Mouse (Mus musculus): ENCODE results near the gene Olfr524.

Gene Olfr524

DNA sequence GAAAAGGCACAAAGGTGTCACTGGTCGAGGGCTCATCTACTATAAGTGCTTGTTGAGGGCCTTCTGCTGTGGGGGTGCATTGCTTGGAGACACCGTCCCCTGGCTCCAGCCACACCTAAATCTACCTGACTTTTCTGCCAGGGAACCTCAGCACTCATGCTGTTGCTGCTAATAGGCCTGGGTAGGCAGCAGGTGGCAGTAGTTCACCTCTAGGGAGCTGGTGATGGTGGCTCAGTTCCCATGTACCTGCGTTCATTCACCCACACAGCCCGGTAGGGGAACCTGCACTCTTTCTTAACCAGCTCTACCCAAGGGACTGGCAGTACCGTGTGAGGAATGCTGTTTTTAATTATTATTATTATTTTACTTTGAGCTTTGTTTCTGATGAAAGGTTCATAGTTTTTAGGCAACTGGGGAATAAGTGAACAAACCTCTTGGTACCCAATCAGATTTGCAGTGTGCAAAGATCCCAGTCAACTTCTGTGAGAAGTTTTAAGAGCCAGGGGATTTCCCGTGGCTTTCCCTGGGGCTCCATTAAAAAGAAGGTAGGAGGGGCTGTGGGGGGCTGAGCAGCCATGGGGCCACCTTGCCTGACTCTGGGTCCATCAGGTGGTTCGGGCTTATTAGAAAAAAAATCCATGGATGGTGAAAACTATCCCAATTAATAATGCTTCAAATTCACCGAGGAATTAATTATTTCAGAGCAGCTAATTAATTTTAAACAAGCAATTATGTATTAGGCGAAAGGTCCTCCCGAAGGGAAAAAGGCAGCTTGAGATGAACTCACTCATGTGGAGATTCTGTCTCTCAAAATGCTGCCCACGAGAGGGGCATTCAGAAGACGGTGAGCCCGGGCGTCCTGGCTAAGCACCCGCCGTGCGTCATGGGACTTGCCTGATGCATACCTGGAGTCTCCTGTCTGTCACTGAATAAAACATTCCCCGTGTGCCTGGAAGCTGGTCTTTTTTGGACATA is 18.8 kb downstream of the Olfr524 start:
- DNase-seq (ENCODE audit: low spot score) = no peak

GRCm38 (mm10) chr7:140184206-140184605 is 21.6 kb downstream of the Olfr524 start:
- DNase-seq (ENCODE audit: low spot score) = no peak

DNA sequence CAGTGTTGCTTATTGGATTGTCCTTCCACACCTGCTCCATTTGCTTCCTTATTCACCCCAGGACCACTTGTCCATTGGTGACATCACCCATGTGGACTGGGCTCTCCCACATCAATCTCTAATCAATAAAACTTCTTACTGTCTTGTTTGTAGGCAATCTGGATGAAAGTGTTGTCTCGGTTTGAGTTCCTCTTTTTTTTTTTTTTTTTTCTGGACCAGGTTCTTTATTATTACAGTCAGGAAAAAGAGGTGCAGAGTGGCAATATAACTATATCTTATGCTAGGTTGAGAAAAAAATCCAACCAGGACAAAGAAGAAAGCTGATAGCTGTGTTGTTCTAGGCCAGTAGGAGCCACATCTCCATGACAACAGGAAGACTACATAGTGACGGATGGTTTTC is 25.1 kb downstream of the Olfr524 start:
- no peak for DNase-seq (ENCODE audit: low spot score)

- DNase-seq (ENCODE audit: low spot score) = no peak
Observed at GRCm38 (mm10) chr7:140179176-140179575, 26.6 kb downstream of the Olfr524 start.

DNA sequence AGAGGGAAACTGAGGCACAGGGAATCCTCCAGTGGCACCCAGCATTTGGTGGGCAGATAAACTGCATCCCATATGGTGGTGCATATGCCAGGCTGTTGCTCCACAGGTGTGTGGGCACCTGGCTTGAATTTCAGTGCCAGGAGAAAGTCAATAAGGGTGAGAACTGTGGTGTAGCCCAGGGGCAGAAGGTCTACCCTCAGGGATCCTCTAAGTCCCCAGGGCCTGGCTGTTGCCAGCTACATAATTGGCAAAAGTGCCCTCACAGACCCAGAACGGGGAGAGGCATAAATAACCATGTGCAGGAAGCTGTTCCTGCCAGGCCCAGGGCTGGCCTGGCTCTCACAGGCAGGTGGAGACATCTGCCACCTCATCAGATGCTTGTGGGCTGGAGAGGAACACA is 32.8 kb downstream of the Olfr524 start, which contains the start of gene Olfr523:
Gene Olfr523, plus strand, starts transcription at position 282 of the 400 bp plus-strand sequence.
- DNase-seq (ENCODE audit: low spot score) = no peak

DNA sequence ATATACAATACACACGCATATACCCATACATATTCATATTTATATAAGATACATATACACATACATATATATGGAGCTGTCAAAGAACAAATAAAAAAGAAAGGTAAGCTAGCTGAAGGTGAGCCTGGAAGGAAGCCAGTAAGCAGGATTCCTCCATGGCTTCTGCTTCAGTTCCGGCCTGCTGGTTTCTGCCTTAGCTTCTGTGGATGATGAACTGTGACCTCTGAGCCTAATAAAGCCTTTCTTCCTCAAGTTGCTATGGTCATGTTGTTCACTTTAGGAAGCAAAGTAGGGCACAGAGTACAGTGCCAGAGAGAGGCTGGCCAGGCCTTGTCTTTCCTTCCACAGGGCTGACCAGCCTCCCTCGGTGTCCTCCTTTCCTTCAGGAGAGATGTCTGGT is 34.9 kb downstream of the Olfr524 start:
- DNase-seq (ENCODE audit: low spot score) = no peak

DNA sequence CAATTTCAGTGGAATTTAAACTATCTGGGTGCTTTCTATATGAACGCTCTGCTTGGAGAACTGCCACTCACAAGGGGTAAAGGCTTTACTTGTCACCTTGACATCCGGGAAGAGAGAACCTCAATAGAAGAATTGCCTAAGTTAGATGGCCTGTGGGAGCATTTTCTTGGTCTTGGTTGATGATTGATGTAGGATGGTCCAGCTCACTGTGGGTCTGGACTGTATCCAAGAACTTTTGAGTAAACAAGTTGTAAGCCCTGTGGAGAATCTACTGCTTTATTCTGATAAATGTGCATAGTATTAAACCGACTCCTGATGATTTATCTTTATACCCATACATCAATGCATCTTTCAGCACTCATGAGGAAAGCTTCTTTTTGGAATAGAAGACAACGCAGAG is 36.4 kb downstream of the Olfr524 start:
- DNase-seq (ENCODE audit: low spot score) = no peak

GRCm38 (mm10) chr7:140167950-140168349 is 37.8 kb downstream of the Olfr524 start:
- DNase-seq (ENCODE audit: low spot score) = no peak

- no peak for DNase-seq (ENCODE audit: low spot score)
Observed at GRCm38 (mm10) chr7:140164664-140165063, 41.1 kb downstream of the Olfr524 start, which contains the start of gene Olfr522. Olfr522 (minus strand) TSS chr7:140164764.

- no peak for DNase-seq (ENCODE audit: low spot score)
Observed at GRCm38 (mm10) chr7:140160363-140160762, 45.4 kb downstream of the Olfr524 start.

DNA sequence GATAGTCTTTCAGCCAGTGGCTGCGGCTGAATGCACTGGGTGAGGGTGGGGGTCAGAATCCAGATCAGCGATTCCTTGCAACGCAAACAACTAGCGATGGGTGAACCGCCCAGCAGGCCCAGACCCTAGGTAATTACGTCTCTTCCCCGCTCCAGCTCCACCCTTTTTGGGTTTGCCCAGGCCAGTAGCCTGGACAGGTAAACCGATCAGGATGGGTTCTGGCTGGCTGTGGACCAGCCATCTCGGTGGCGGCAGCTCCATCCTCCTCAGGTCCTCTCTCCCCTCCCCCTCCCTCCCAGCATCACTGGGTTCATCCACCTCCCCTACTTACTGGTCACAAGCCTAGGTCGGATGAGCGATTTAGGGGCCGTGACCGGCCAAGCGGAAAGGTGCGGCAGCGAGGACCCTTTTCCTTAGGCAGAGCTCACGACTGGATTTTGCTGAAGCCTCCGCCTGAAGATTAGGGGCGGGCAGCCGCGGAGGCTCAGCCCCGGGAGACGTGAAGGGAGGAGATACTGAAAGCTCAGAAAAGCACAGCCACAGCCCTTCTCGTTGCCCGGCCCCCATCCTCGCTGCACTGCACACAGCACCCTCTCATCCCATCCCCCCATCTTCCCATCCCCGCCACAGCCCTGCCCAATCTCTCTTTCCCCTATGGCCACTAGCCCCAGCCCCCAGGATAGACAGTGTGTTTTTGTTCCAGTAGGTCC is 51.4 kb downstream of the Olfr524 start, which contains the start of gene Sprn:
Gene Sprn, minus strand, starts transcription at position 660 of the 710 bp plus-strand sequence.
- peak; percentile 63 for DNase-seq (ENCODE audit: low spot score)

DNA sequence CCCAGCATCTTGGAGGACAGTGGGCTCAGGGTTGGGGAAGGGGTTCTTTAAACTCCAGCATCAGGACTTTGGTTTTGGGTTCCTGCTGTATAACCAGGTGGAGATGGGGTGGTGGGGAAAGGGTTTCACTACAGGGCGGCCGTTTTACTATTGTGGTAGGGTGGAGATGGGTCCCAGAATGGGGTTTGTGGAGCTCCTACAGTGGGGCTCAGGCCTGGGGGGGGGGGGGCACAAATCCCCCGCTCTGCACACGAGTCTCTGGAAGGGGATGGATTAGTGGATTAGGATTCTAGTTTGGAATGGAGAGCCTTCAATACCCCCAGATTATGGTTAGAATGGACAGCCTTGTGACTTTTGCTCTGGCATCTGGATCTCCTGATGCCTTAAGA is 51.9 kb downstream of the Olfr524 start:
- DNase-seq (ENCODE audit: low spot score) = no peak

DNA sequence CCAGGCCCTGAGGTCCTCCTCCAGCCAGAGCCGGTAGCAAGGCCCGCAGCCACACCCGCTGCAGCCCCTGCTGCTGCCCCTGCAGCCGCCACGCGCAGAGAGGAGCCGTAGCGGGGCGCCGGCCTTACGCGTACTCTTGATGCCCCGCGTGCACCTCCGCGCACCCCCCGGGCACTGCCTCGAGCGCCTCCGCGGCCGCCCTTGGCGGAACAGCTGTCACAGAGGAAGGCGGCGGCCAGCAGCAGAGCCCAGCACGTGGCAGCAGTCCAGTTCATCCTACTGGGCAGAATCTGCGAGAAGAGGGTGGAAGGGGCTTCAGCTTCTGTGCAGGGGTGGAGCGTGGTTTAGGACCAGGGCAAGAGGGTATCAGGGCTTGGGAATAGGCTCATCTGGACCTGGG is 52.4 kb downstream of the Olfr524 start:
- no peak for DNase-seq (ENCODE audit: low spot score)
